16 mouse cellular contexts compared by ENCODE assay signal in genomic region chr16:77444647-77445046, GRCm38 (mm10).
DNase-seq lines count a peak whose midpoint lies in the region; ATAC-seq lines count a peak whose summit lies in the region.
"Had no signal": no experiment of that assay in that cellular context is flagged by ENCODE, and none has a peak within 500 bp of the region (broad histone marks: within the 10 kb centered on the region; RNA-seq: fewer than 3 reads in every experiment).

No protein-coding gene starts in this region.

- peaks cover 29% of the 10 kb centered on the region for H3K4me1 ChIP-seq in forebrain, embryonic 15.5 days
- peaks cover 6% of the 10 kb centered on the region; the same call in 1 of the 2 replicates for H3K4me1 ChIP-seq in forebrain, embryonic 16.5 days (replicated peaks; ENCODE audit: control insufficient read depth, insufficient read depth, low read length)
- H3K4me1 ChIP-seq in midbrain, embryonic 12.5 days, result peaks cover 32% of the 10 kb centered on the region
- peaks cover 12% of the 10 kb centered on the region; the same call in 1 of the 2 replicates for H3K4me1 ChIP-seq in midbrain, embryonic 11.5 days (ENCODE audit: control insufficient read depth, insufficient read depth, low read length)
- peaks cover 12% of the 10 kb centered on the region; the same call in 1 of the 2 replicates for H3K4me1 ChIP-seq in neural tube, embryonic 14.5 days (ENCODE audit: control insufficient read depth, insufficient read depth, low read length)
- no peaks in the 10 kb centered on the region for H3K4me1 ChIP-seq in liver, embryonic 12.5 days
- H3K4me1 ChIP-seq: embryonic facial prominence, embryonic 12.5 days had no signal

- H3K4me3 ChIP-seq in forebrain, embryonic 15.5 days, result no peak overlapping the region
- no peak overlapping the region for H3K4me3 ChIP-seq in forebrain, embryonic 16.5 days (replicated peaks; ENCODE audit: low read length)
- no peak overlapping the region for H3K4me3 ChIP-seq in midbrain, embryonic 12.5 days
- H3K4me3 ChIP-seq in midbrain, embryonic 11.5 days (ENCODE audit: low read depth, low read length), result no peak overlapping the region
- H3K4me3 ChIP-seq in neural tube, embryonic 14.5 days (ENCODE audit: low read depth, low read length), result no peak overlapping the region
- no peak overlapping the region for H3K4me3 ChIP-seq in liver, embryonic 12.5 days
- H3K4me3 ChIP-seq: embryonic facial prominence, embryonic 12.5 days; forebrain, embryonic 12.5 days; heart, adult 2 months; heart, embryonic 15.5 days; hindbrain, embryonic 10.5 days; hindbrain, embryonic 15.5 days had no signal

- WGBS in forebrain, embryonic 15.5 days, result 91% methylated on average over 6 of the region's 6 CpGs
- WGBS in forebrain, embryonic 16.5 days, result 93% methylated on average over 6 of the region's 6 CpGs
- WGBS in midbrain, embryonic 12.5 days, result 94% methylated on average over 6 of the region's 6 CpGs
- 93% methylated on average over 6 of the region's 6 CpGs for WGBS in midbrain, embryonic 11.5 days
- 83% methylated on average over 6 of the region's 6 CpGs for WGBS in neural tube, embryonic 14.5 days
- 77% methylated on average over 6 of the region's 6 CpGs for WGBS in liver, embryonic 12.5 days (ENCODE audit: insufficient replicate concordance)

- H3K27me3 ChIP-seq in forebrain, embryonic 15.5 days, result no peaks in the 10 kb centered on the region
- no peaks in the 10 kb centered on the region for H3K27me3 ChIP-seq in forebrain, embryonic 16.5 days (replicated peaks; ENCODE audit: control insufficient read depth, insufficient read depth, low read length)
- H3K27me3 ChIP-seq in midbrain, embryonic 12.5 days, result no peaks in the 10 kb centered on the region
- H3K27me3 ChIP-seq in midbrain, embryonic 11.5 days (ENCODE audit: control insufficient read depth, insufficient read depth, low read length), result no peaks in the 10 kb centered on the region
- H3K27me3 ChIP-seq in neural tube, embryonic 14.5 days (ENCODE audit: control insufficient read depth, insufficient read depth, low read length), result no peaks in the 10 kb centered on the region
- H3K27me3 ChIP-seq in liver, embryonic 12.5 days (replicated peaks), result no peaks in the 10 kb centered on the region
- H3K27me3 ChIP-seq: embryonic facial prominence, embryonic 12.5 days; forebrain, embryonic 12.5 days; heart, embryonic 15.5 days; hindbrain, embryonic 15.5 days had no signal

- no peaks in the 10 kb centered on the region for H3K9me3 ChIP-seq in forebrain, embryonic 15.5 days
- H3K9me3 ChIP-seq in forebrain, embryonic 16.5 days (ENCODE audit: control insufficient read depth, low read length), result no peaks in the 10 kb centered on the region
- H3K9me3 ChIP-seq in midbrain, embryonic 12.5 days, result no peaks in the 10 kb centered on the region
- H3K9me3 ChIP-seq in midbrain, embryonic 11.5 days (ENCODE audit: control insufficient read depth, low read length), result no peaks in the 10 kb centered on the region
- H3K9me3 ChIP-seq in neural tube, embryonic 14.5 days (ENCODE audit: control insufficient read depth, low read length), result no peaks in the 10 kb centered on the region
- no peaks in the 10 kb centered on the region for H3K9me3 ChIP-seq in liver, embryonic 12.5 days (replicated peaks)
- H3K9me3 ChIP-seq: embryonic facial prominence, embryonic 12.5 days; forebrain, embryonic 12.5 days; heart, embryonic 15.5 days; hindbrain, embryonic 10.5 days; hindbrain, embryonic 15.5 days had no signal

- no peak for DNase-seq in midbrain, embryonic 11.5 days (ENCODE audit: low spot score, missing footprints)
- DNase-seq in right cerebral cortex, postnatal 14 days, result no peak
- DNase-seq: gastrocnemius, postnatal 36 days; heart, adult 2 months had no signal

- H3K4me2 ChIP-seq in forebrain, embryonic 15.5 days (replicated peaks), result no peak overlapping the region
- no peak overlapping the region for H3K4me2 ChIP-seq in forebrain, embryonic 16.5 days (ENCODE audit: low read length)
- H3K4me2 ChIP-seq in midbrain, embryonic 12.5 days (replicated peaks), result no peak overlapping the region
- H3K4me2 ChIP-seq in midbrain, embryonic 11.5 days, result no peak overlapping the region
- no peak overlapping the region for H3K4me2 ChIP-seq in neural tube, embryonic 14.5 days (ENCODE audit: low read depth, low read length)
- no peak overlapping the region for H3K4me2 ChIP-seq in liver, embryonic 12.5 days
- H3K4me2 ChIP-seq: embryonic facial prominence, embryonic 12.5 days; forebrain, embryonic 12.5 days; heart, embryonic 11.5 days; heart, embryonic 15.5 days; hindbrain, embryonic 15.5 days had no signal

- H3K9ac ChIP-seq in forebrain, embryonic 15.5 days (replicated peaks), result no peak overlapping the region
- H3K9ac ChIP-seq in forebrain, embryonic 16.5 days (replicated peaks; ENCODE audit: low read depth, low read length), result no peak overlapping the region
- H3K9ac ChIP-seq in midbrain, embryonic 12.5 days (replicated peaks), result no peak overlapping the region
- H3K9ac ChIP-seq in midbrain, embryonic 11.5 days (ENCODE audit: low read length), result no peak overlapping the region
- H3K9ac ChIP-seq in neural tube, embryonic 14.5 days (replicated peaks; ENCODE audit: low read depth, low read length), result no peak overlapping the region
- H3K9ac ChIP-seq in liver, embryonic 12.5 days, result no peak overlapping the region
- H3K9ac ChIP-seq: embryonic facial prominence, embryonic 12.5 days; forebrain, embryonic 12.5 days; heart, embryonic 15.5 days; hindbrain, embryonic 15.5 days had no signal

- H3K36me3 ChIP-seq in forebrain, embryonic 15.5 days, result no peaks in the 10 kb centered on the region
- no peaks in the 10 kb centered on the region for H3K36me3 ChIP-seq in forebrain, embryonic 16.5 days (ENCODE audit: control insufficient read depth, insufficient read depth)
- H3K36me3 ChIP-seq in midbrain, embryonic 12.5 days, result no peaks in the 10 kb centered on the region
- H3K36me3 ChIP-seq in midbrain, embryonic 11.5 days (ENCODE audit: control insufficient read depth, insufficient read depth, low read length), result no peaks in the 10 kb centered on the region
- H3K36me3 ChIP-seq in neural tube, embryonic 14.5 days (ENCODE audit: control insufficient read depth, insufficient read depth, low read length), result no peaks in the 10 kb centered on the region
- no peaks in the 10 kb centered on the region for H3K36me3 ChIP-seq in liver, embryonic 12.5 days
- H3K36me3 ChIP-seq: embryonic facial prominence, embryonic 12.5 days; forebrain, embryonic 12.5 days; heart, embryonic 15.5 days; hindbrain, embryonic 15.5 days had no signal

- H3K27ac ChIP-seq in forebrain, embryonic 15.5 days (replicated peaks), result peak overlapping the region; percentile 8; the same call in 1 of the 2 replicates
- H3K27ac ChIP-seq in forebrain, embryonic 16.5 days (ENCODE audit: low read length), result no peak overlapping the region
- peak overlapping the region; percentile 54; the same call in 1 of the 2 replicates for H3K27ac ChIP-seq in midbrain, embryonic 12.5 days (replicated peaks)
- no peak overlapping the region for H3K27ac ChIP-seq in midbrain, embryonic 11.5 days (ENCODE audit: low read depth, low read length)
- H3K27ac ChIP-seq in neural tube, embryonic 14.5 days (ENCODE audit: low read depth, low read length), result peak overlapping the region; percentile 44; the same call in 1 of the 2 replicates
- H3K27ac ChIP-seq in liver, embryonic 12.5 days, result no peak overlapping the region
- H3K27ac ChIP-seq: embryonic facial prominence, embryonic 12.5 days; forebrain, embryonic 12.5 days; heart, adult 2 months; heart, embryonic 15.5 days; hindbrain, embryonic 15.5 days had no signal

- ATAC-seq in forebrain, embryonic 15.5 days (replicated peaks), result no peak
- no peak for ATAC-seq in forebrain, embryonic 16.5 days
- 0 out of 2 replicates have a peak, but pooled peaks have one; percentile 27 for ATAC-seq in midbrain, embryonic 12.5 days (ENCODE audit: low FRiP score, low read depth)
- no peak for ATAC-seq in midbrain, embryonic 11.5 days (ENCODE audit: low FRiP score)
- peak; percentile 52 for ATAC-seq in granulocyte monocyte progenitor cell, adult 5-6 weeks (replicated peaks; ENCODE audit: poor library complexity, severe bottlenecking)
- ATAC-seq in neural tube, embryonic 14.5 days (ENCODE audit: low read depth), result no peak
- ATAC-seq in liver, embryonic 12.5 days, result no peak

Comparison
In these comparisons a context has a peak if more than half of its experiments do, and no peak if none do; other contexts are left out.
1. ATAC-seq: peak in midbrain, embryonic 12.5 days (single experiment) and granulocyte monocyte progenitor cell, adult 5-6 weeks (single experiment); none in forebrain, embryonic 15.5 days (single experiment), forebrain, embryonic 16.5 days (single experiment), midbrain, embryonic 11.5 days (single experiment), neural tube, embryonic 14.5 days (single experiment) and liver, embryonic 12.5 days (single experiment).
2. H3K27ac ChIP-seq: peak in forebrain, embryonic 15.5 days (single experiment), midbrain, embryonic 12.5 days (single experiment) and neural tube, embryonic 14.5 days (single experiment); none in forebrain, embryonic 16.5 days (single experiment), midbrain, embryonic 11.5 days (single experiment) and liver, embryonic 12.5 days (single experiment).